Comparison of ENCODE assay signal across 19 mouse cellular contexts in genomic region chr11:84410879-84411641, GRCm38 (mm10).
DNase-seq lines count a peak whose midpoint lies in the region; ATAC-seq and TF ChIP-seq lines count a peak whose summit lies in the region.
"Had no signal": no experiment of that assay in that cellular context is flagged by ENCODE, and none has a peak within 500 bp of the region (broad histone marks: within the 10 kb centered on the region; RNA-seq: fewer than 3 reads in every experiment).

No protein-coding gene starts in this region.

- H3K4me1 ChIP-seq in embryonic facial prominence, embryonic 12.5 days: peaks cover 18% of the 10 kb centered on the region
- peaks cover 43% of the 10 kb centered on the region for H3K4me1 ChIP-seq in embryonic facial prominence, embryonic 10.5 days
- H3K4me1 ChIP-seq in liver, postnatal 0 days (ENCODE audit: insufficient read depth): peaks cover 4% of the 10 kb centered on the region; the same call in 1 of the 2 replicates
- peaks cover 25% of the 10 kb centered on the region for H3K4me1 ChIP-seq in limb, embryonic 12.5 days (replicated peaks)
- peaks cover 28% of the 10 kb centered on the region for H3K4me1 ChIP-seq in midbrain, embryonic 14.5 days (ENCODE audit: control insufficient read depth, insufficient read depth, low read length)

- no peaks in the 10 kb centered on the region for H3K27me3 ChIP-seq in embryonic facial prominence, embryonic 12.5 days
- H3K27me3 ChIP-seq in embryonic facial prominence, embryonic 10.5 days (replicated peaks; ENCODE audit: low read depth, poor library complexity, severe bottlenecking): no peaks in the 10 kb centered on the region
- H3K27me3 ChIP-seq in liver, postnatal 0 days (ENCODE audit: insufficient read depth, low read length): no peaks in the 10 kb centered on the region
- peaks cover 4% of the 10 kb centered on the region; the same call in 1 of the 2 replicates for H3K27me3 ChIP-seq in limb, embryonic 12.5 days
- no peaks in the 10 kb centered on the region for H3K27me3 ChIP-seq in midbrain, embryonic 14.5 days (ENCODE audit: control insufficient read depth, insufficient read depth, low read length)

- no peak overlapping the region for H3K4me3 ChIP-seq in embryonic facial prominence, embryonic 12.5 days
- H3K4me3 ChIP-seq in embryonic facial prominence, embryonic 10.5 days: no peak overlapping the region
- no peak overlapping the region for H3K4me3 ChIP-seq in liver, postnatal 0 days (ENCODE audit: low read depth, low read length)
- no peak overlapping the region for H3K4me3 ChIP-seq in limb, embryonic 12.5 days (replicated peaks)
- no peak overlapping the region for H3K4me3 ChIP-seq in midbrain, embryonic 14.5 days (replicated peaks; ENCODE audit: low read depth, low read length)

- H3K9ac ChIP-seq in embryonic facial prominence, embryonic 12.5 days: no peak overlapping the region
- H3K9ac ChIP-seq in liver, postnatal 0 days (replicated peaks): no peak overlapping the region
- no peak overlapping the region for H3K9ac ChIP-seq in limb, embryonic 12.5 days (replicated peaks)
- H3K9ac ChIP-seq in midbrain, embryonic 14.5 days (replicated peaks; ENCODE audit: low read length): no peak overlapping the region

- H3K36me3 ChIP-seq in embryonic facial prominence, embryonic 12.5 days: no peaks in the 10 kb centered on the region
- no peaks in the 10 kb centered on the region for H3K36me3 ChIP-seq in embryonic facial prominence, embryonic 10.5 days (replicated peaks)
- no peaks in the 10 kb centered on the region for H3K36me3 ChIP-seq in liver, postnatal 0 days (replicated peaks; ENCODE audit: insufficient read depth, low read length)
- H3K36me3 ChIP-seq in limb, embryonic 12.5 days: no peaks in the 10 kb centered on the region
- H3K36me3 ChIP-seq in midbrain, embryonic 14.5 days (ENCODE audit: control insufficient read depth, insufficient read depth, low read length): no peaks in the 10 kb centered on the region

- intact Hi-C loops in left cerebral cortex, postnatal 4 days (cut with DNase I): no loop called here

- 73% methylated on average over 7 of the region's 7 CpGs for WGBS in embryonic facial prominence, embryonic 12.5 days
- 71% methylated on average over 7 of the region's 7 CpGs for WGBS in embryonic facial prominence, embryonic 10.5 days
- 55% methylated on average over 7 of the region's 7 CpGs for WGBS in liver, postnatal 0 days (ENCODE audit: insufficient replicate concordance)
- WGBS in limb, embryonic 12.5 days: 68% methylated on average over 7 of the region's 7 CpGs
- 64% methylated on average over 7 of the region's 7 CpGs for WGBS in midbrain, embryonic 14.5 days

- no peak for TF ChIP-seq CTCF in liver, postnatal 0 days (IDR thresholded peaks at IDR 0.05; ENCODE audit: low read depth)

- no peak overlapping the region for H3K27ac ChIP-seq in embryonic facial prominence, embryonic 12.5 days
- no peak overlapping the region for H3K27ac ChIP-seq in embryonic facial prominence, embryonic 10.5 days (replicated peaks)
- no peak overlapping the region for H3K27ac ChIP-seq in liver, postnatal 0 days (ENCODE audit: low read depth)
- no peak overlapping the region for H3K27ac ChIP-seq in limb, embryonic 12.5 days
- peak overlapping the region; percentile 64; the same call in 1 of the 2 replicates for H3K27ac ChIP-seq in midbrain, embryonic 14.5 days (replicated peaks; ENCODE audit: low read depth, low read length)
- H3K27ac ChIP-seq: kidney, postnatal 0 days; stomach, postnatal 0 days had no signal

- DNase-seq in embryonic facial prominence, embryonic 10.5 days (ENCODE audit: low spot score): no peak
- peak; percentile 63 for DNase-seq in liver
- DNase-seq in liver, postnatal 0 days: no peak
- DNase-seq in midbrain, embryonic 14.5 days: no peak
- DNase-seq in left cerebral cortex, postnatal 4 days: no peak
- no peak for DNase-seq in layer of hippocampus, adult 18-20 months (ENCODE audit: low spot score in 2 of 2)
- DNase-seq: adrenal gland, postnatal 36 days; cerebellum, adult 9-11 months; embryo, embryonic 11 days; heart, adult 18-20 months; lung, adult 2 months; lung, postnatal 4 days; right cerebral cortex, adult 18-20 months; thymus, postnatal 25 days had no signal

- 0 out of 2 replicates have a peak, but pooled peaks have one; percentile 56 for ATAC-seq in embryonic facial prominence, embryonic 12.5 days (ENCODE audit: insufficient number of reproducible peaks, insufficient read depth, low FRiP score, low TSS enrichment)
- ATAC-seq in liver, postnatal 0 days: no peak
- 0 out of 2 replicates have a peak, but pooled peaks have one; percentile 18 for ATAC-seq in limb, embryonic 12.5 days (ENCODE audit: insufficient number of reproducible peaks, insufficient read depth, low FRiP score, low TSS enrichment, low read depth)
- ATAC-seq in midbrain, embryonic 14.5 days (ENCODE audit: low FRiP score, low TSS enrichment): no peak
- ATAC-seq: inflammation-experienced regulatory T-cells, adult 6 months had no signal

- no peak overlapping the region for H3K4me2 ChIP-seq in embryonic facial prominence, embryonic 12.5 days (replicated peaks)
- no peak overlapping the region; the same call in 1 of the 2 replicates for H3K4me2 ChIP-seq in liver, postnatal 0 days (ENCODE audit: low read depth, low read length)
- no peak overlapping the region for H3K4me2 ChIP-seq in limb, embryonic 12.5 days
- H3K4me2 ChIP-seq in midbrain, embryonic 14.5 days (ENCODE audit: low read length): no peak overlapping the region

- no peaks in the 10 kb centered on the region for H3K9me3 ChIP-seq in embryonic facial prominence, embryonic 12.5 days
- H3K9me3 ChIP-seq in embryonic facial prominence, embryonic 10.5 days: peaks cover 7% of the 10 kb centered on the region
- H3K9me3 ChIP-seq in liver, postnatal 0 days (ENCODE audit: low read length): peaks cover 4% of the 10 kb centered on the region; the same call in 1 of the 2 replicates
- H3K9me3 ChIP-seq in limb, embryonic 12.5 days: peaks cover 7% of the 10 kb centered on the region; the same call in 1 of the 2 replicates
- H3K9me3 ChIP-seq in midbrain, embryonic 14.5 days (ENCODE audit: control insufficient read depth, low read length): 0 out of 2 replicates have a peak, but pooled peaks cover 4% of the 10 kb centered on the region

- no peak for TF ChIP-seq EP300 in liver, postnatal 0 days (IDR thresholded peaks at IDR 0.05; ENCODE audit: low read depth)

Comparison
In these comparisons a context has a peak if more than half of its experiments do, and no peak if none do; other contexts are left out.
1. ATAC-seq: peak in embryonic facial prominence, embryonic 12.5 days (single experiment) and limb, embryonic 12.5 days (single experiment); none in liver, postnatal 0 days (single experiment) and midbrain, embryonic 14.5 days (single experiment).